Mouse (Mus musculus): ENCODE measurements around the gene Gnptab. TPM values are rescaled to one million over a fixed set of nuclear protein-coding genes. Genes with fewer than 3 reads are reported as not detected.

Gnptab gene
- not detected in 2 replicates for polyA plus RNA-seq (2012; ENCODE audit: insufficient read depth, insufficient read length, low replicate concordance, missing spikeins)

DNA sequence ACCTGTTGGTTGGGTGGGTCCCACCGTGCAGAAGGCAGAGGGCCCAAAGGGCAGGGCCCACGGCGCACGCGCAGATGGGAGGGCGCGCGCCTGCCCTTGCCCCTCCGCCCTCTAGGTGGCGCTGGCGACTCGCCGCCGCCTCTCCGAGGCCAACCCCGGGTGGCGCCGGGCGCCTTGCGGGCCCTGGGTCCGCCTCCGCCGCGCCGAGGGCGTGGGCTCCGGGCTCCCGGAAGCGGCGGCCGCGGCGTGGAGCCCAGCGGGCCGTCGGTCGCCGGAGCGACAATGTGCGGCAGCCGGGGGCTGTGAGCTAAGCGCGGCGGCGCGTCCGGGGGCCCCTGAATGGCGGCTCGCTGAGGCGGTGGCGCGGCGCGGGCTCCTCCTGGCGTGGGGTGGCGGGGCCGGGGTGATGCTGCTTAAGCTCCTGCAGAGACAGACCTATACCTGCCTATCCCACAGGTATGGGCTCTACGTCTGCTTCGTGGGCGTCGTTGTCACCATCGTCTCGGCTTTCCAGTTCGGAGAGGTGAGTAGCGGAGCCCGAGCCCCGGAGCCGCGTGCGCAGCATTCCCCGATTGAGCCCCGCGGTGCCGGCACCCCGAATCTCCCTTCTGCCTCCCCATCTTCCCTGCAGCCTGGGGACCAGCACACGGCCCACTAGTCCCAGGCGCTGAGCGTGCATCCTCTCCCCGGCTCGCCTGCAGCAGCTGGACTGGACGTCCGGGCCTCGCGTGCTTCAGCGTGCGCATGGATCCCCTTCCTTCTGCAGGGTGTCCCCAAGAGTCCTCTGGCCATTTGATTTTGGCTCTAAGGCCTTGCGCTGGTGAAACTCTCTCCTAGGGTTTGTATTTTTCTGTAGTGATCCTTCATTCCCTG is at the start of gene Gnptab, which contains the start of gene Dram1:
Gene Gnptab (plus strand): TSS at position 120 of the 873 bp plus-strand sequence.
Gene Dram1 (minus strand): TSS at position 68 of the 873 bp plus-strand sequence.
- peak; percentile 34; the same call in 1 of the 2 replicates for TF ChIP-seq POLR2A (IDR thresholded peaks at IDR 0.05; ENCODE audit: insufficient read depth, low read depth, low read length)
- TF ChIP-seq CTCF (IDR thresholded peaks at IDR 0.05; ENCODE audit: insufficient read depth, low read depth, low read length) = peak; percentile 98
- Histone ChIP-seq H3K4me1 (ENCODE audit: control insufficient read depth, insufficient read depth, low read length) (peaks cover 8% of the 10 kb centered on the region), H3K4me3 (ENCODE audit: insufficient read depth, low read depth, low read length) (peak within 1 kb of the TSS; percentile 73), H3K27ac (ENCODE audit: insufficient read depth, low read depth, low read length) (peak within 1 kb of the TSS; percentile 36)
- WGBS = under 1% methylated on average over 86 of the region's 87 CpGs

DNA sequence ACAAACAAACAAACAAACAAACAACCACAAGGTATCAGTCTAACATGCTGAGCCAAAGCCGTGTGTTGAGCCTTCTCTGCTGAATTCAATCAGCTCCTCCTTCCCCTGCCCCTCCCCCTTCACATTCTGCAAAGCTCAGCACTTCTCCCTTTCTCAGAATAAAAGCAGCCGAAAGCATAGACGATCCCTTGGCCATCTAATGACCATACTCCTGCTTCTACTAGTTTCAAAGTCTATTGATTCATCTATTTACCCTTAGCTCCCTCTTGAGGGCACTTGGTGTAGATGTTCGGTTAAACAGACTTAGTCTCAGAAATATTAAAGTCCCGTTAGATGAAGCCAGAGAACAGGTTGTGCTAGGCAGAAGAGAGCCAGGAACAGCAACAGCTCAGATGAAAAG is 48.2 kb upstream of the Gnptab start:
- WGBS = 16% methylated on average over 5 of the region's 5 CpGs
- H3K4me1 ChIP-seq (ENCODE audit: control insufficient read depth, insufficient read depth, low read length) = no peaks in the 10 kb centered on the region
- TF ChIP-seq POLR2A (IDR thresholded peaks at IDR 0.05; ENCODE audit: insufficient read depth, low read depth, low read length) (no peak), CTCF (IDR thresholded peaks at IDR 0.05; ENCODE audit: insufficient read depth, low read depth, low read length) (no peak)
- H3K4me3 ChIP-seq (ENCODE audit: insufficient read depth, low read depth, low read length) = no peak overlapping the region
- H3K27ac ChIP-seq (ENCODE audit: insufficient read depth, low read depth, low read length) = no peak overlapping the region

DNA sequence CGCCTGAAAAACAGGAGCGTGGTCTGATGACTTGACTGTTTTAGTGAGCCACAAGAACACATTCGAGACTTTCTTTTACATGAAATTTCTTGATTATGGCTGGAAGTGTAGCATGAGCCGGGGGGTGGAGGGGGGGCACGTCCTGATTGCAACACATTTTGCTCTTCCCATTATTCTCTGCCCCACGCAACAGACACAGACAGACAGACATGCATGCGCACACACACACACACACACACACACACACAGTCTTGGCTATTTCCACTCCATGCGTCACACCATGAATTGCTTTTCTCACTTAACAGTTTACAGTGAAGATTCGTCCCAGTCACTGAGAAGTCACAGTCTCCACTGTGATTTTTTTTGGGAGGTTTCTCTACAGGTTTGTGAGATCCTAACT is 38.3 kb upstream of the Gnptab start:
- Histone ChIP-seq H3K4me1 (ENCODE audit: control insufficient read depth, insufficient read depth, low read length) (no peaks in the 10 kb centered on the region), H3K4me3 (ENCODE audit: insufficient read depth, low read depth, low read length) (no peak overlapping the region), H3K27ac (ENCODE audit: insufficient read depth, low read depth, low read length) (no peak overlapping the region)
- WGBS = 89% methylated on average over 9 of the region's 9 CpGs
- TF ChIP-seq POLR2A (IDR thresholded peaks at IDR 0.05; ENCODE audit: insufficient read depth, low read depth, low read length) (no peak), CTCF (IDR thresholded peaks at IDR 0.05; ENCODE audit: insufficient read depth, low read depth, low read length) (no peak)

DNA sequence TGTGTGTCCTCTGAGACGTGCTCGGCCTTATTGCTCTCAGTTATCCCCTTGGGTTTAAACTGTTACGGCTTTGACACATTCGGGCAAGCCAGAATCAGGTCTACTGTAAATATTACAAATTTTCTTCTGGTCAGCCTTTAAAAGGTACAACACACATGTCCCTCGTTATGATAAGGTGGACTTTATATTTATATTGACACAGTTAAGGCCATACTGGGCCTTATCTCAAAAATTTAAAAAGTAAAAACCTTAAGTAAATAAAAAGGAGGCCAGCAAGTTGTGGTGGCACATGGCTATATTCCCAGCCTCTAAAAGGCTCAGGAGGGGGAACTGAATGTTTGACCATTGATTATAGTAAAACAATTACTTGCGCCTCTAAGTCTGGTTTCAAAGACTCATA is 37.6 kb upstream of the Gnptab start:
- no peak for TF ChIP-seq POLR2A (IDR thresholded peaks at IDR 0.05; ENCODE audit: insufficient read depth, low read depth, low read length)
- no peak for TF ChIP-seq CTCF (IDR thresholded peaks at IDR 0.05; ENCODE audit: insufficient read depth, low read depth, low read length)
- Histone ChIP-seq H3K4me1 (ENCODE audit: control insufficient read depth, insufficient read depth, low read length) (peaks cover 2% of the 10 kb centered on the region; the same call in 1 of the 2 replicates), H3K27ac (ENCODE audit: insufficient read depth, low read depth, low read length) (no peak overlapping the region), H3K4me3 (ENCODE audit: insufficient read depth, low read depth, low read length) (no peak overlapping the region)
- 93% methylated on average over 6 of the region's 6 CpGs for WGBS

DNA sequence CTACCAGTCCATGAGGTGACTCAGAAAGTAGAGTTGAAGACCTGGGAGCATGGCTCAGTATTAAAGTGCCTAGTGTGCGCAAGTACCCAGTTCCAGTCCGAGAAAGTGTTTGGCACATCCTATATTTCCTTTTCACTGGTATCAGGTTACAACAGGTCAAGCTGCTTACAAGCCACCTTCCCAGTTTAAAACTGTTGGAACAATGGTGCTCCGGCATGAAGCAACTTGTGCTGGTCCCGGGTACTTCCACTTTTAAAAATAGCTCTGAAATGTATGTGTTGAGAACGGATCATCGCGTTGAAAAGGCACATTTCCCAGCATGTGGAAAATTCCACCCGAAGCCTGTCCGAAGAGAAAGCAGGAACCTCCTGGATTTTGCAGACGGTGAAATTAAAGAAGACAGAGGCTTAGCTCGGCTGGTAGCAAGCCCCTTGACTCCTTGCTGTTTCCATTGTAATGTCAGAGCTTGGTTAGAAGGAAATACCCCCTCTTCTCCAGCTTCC is 33.0 kb upstream of the Gnptab start:
- TF ChIP-seq CTCF (IDR thresholded peaks at IDR 0.05; ENCODE audit: insufficient read depth, low read depth, low read length) (no peak), POLR2A (IDR thresholded peaks at IDR 0.05; ENCODE audit: insufficient read depth, low read depth, low read length) (no peak)
- WGBS = 49% methylated on average over 11 of the region's 11 CpGs
- no peak overlapping the region for H3K27ac ChIP-seq (ENCODE audit: insufficient read depth, low read depth, low read length)
- no peak overlapping the region for H3K4me3 ChIP-seq (ENCODE audit: insufficient read depth, low read depth, low read length)
- H3K4me1 ChIP-seq (ENCODE audit: control insufficient read depth, insufficient read depth, low read length) = peaks cover 3% of the 10 kb centered on the region; the same call in 1 of the 2 replicates

DNA sequence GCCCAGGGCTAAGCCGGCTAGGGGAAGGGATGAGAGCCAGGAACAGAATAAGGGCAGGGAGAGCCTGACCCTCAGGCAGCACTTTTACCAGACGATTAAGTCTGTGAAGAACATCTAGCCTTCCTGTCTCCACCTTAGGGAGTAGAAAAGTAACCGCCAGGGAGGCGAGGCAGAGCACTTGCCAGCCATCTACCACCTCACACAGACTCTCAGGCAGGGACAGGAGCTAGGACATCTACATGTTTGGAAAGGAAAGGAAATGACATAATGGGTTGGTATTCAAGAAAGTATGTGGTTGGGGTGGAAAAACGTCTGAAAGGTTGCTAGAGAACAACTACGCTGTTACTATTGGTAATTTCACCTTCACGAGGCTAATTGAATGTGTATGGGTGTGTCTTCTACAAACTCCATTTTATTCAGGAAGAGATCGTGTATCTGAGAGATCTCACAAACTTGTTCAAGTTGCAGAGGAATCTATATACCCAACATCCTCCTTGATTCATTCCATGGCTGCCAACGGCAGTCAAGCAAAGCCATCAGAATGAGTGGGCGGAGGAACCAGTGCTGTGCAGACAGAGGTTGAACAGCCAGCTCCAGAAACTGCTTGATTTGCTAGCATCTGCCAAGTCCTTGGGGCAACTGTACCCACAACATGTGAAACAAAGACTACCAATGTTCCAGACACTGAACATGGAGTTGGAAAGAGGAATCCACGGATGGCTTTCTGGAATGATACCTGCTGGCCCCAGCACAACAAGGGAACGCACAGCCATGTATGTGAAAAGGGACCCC is 32.3 kb upstream of the Gnptab start:
- peaks cover 3% of the 10 kb centered on the region; the same call in 1 of the 2 replicates for H3K4me1 ChIP-seq (ENCODE audit: control insufficient read depth, insufficient read depth, low read length)
- whole genome bisulfite sequencing = 79% methylated on average over 12 of the region's 12 CpGs
- TF ChIP-seq POLR2A (IDR thresholded peaks at IDR 0.05; ENCODE audit: insufficient read depth, low read depth, low read length) (no peak), CTCF (IDR thresholded peaks at IDR 0.05; ENCODE audit: insufficient read depth, low read depth, low read length) (no peak)
- no peak overlapping the region for H3K27ac ChIP-seq (ENCODE audit: insufficient read depth, low read depth, low read length)
- H3K4me3 ChIP-seq (ENCODE audit: insufficient read depth, low read depth, low read length) = no peak overlapping the region

DNA sequence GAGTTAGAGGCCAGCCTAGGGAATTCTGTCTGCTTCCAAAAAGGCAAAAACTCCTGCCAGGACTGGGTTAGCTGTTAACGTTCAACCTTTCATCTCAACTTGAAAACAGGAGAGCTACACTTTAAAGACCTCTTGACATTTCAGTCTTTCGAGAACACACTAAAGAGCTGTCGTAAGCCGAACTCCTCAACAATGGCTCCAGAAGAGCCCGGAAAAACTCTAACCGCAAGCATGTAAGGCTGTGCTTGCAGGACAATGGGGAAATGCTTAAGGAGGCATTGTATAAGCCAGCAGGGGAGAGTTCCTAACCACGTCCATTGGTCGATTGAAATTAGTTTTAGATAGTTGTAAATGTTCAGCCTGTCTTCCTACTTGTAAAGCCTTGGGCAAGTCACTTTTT is 29.1 kb upstream of the Gnptab start:
- Histone ChIP-seq H3K4me1 (ENCODE audit: control insufficient read depth, insufficient read depth, low read length) (peaks cover 3% of the 10 kb centered on the region; the same call in 1 of the 2 replicates), H3K27ac (ENCODE audit: insufficient read depth, low read depth, low read length) (no peak overlapping the region), H3K4me3 (ENCODE audit: insufficient read depth, low read depth, low read length) (no peak overlapping the region)
- TF ChIP-seq POLR2A (IDR thresholded peaks at IDR 0.05; ENCODE audit: insufficient read depth, low read depth, low read length) (no peak), CTCF (IDR thresholded peaks at IDR 0.05; ENCODE audit: insufficient read depth, low read depth, low read length) (no peak)
- WGBS = 59% methylated on average over 8 of the region's 8 CpGs

DNA sequence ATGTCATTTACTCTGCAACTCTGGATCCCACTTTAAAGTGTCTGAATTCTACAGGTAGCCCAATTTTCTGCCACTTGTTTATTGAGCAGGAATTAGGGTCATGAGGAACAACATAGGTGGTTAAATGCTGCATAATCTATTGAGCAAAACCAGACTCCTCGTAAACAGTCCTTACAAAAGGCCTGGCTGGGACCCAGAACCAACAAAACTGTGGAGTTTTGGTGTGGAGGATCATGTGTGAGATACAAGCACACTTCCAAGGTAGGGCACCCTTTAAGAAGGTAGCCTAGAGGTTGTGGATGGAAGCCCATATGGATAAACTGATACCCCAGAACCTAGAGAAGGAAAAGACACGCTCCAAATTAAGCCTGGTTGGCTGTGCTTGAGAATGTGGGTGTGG is 28.2 kb upstream of the Gnptab start:
- 75% methylated on average over 2 of the region's 2 CpGs for WGBS
- no peak overlapping the region for H3K27ac ChIP-seq (ENCODE audit: insufficient read depth, low read depth, low read length)
- TF ChIP-seq CTCF (IDR thresholded peaks at IDR 0.05; ENCODE audit: insufficient read depth, low read depth, low read length) (no peak), POLR2A (IDR thresholded peaks at IDR 0.05; ENCODE audit: insufficient read depth, low read depth, low read length) (no peak)
- no peak overlapping the region for H3K4me3 ChIP-seq (ENCODE audit: insufficient read depth, low read depth, low read length)
- H3K4me1 ChIP-seq (ENCODE audit: control insufficient read depth, insufficient read depth, low read length) = peaks cover 3% of the 10 kb centered on the region; the same call in 1 of the 2 replicates

Data from olfactory bulb, adult 2 months (tissue).